Mouse (Mus musculus) right cerebral cortex, postnatal 25 days (tissue): Measurements from ENCODE around the gene Aire.
"Not testable (repeated sequence)": the region's sequence is repeated elsewhere in the genome, so short reads cannot be mapped to it uniquely, and the experiment has no call there.

Source experiments
- DNase-seq: peaks from one replicate; pipeline ENCODE4 v3.0.0; 2022

The Aire gene

DNA sequence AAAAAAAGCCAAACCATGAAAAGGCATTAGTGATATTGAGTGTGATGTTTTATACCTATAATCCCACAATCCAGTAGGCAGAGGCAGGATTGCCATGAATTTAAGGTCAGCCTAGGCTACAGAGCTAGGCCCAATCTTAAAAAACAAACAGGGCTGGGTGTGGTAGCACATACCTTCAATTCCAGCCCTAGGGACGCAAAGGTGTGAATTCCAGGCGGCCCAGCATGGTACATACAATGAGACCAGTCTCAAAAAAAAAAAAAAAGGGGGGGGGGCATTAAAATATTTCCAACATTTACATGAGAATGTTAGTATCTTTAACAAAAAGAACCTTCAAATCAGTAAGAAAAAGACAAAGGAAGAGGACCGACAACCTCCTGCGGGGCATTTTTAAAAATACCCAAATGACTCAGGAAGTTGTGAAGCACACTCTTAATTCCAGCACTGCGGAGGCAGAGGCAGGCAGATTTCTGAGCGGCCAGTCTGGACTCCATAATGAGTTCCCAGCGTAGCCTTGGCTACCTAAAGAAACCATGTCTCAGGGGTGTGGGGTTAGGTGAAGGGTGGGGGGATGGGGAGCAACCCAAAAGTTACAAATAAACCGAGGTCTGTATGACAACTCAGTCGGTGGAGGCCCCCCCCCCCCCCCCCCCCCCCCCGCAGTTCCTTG lies 4.8 kb upstream of the Aire start:
- no peak for DNase-seq

DNA sequence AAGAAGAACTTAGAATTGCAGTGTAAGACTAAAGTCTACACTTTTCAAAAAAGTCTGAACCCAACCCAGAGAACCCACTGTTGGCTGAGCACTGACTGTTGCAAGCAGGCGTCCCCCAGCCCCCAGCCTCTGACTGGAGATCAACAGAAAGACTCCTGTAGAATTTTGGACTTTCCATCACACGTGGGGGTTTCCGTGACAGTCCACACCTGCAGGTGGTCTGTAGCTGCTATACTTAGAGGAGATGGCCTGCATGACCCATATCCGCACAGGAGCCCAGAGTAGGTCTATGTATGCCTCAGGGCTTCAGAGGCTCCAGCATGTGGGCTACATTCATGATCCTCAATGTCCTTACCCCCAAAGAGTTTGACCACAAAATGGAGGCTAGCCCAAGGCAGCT lies 3.0 kb upstream of the Aire start:
- DNase-seq: no peak

DNA sequence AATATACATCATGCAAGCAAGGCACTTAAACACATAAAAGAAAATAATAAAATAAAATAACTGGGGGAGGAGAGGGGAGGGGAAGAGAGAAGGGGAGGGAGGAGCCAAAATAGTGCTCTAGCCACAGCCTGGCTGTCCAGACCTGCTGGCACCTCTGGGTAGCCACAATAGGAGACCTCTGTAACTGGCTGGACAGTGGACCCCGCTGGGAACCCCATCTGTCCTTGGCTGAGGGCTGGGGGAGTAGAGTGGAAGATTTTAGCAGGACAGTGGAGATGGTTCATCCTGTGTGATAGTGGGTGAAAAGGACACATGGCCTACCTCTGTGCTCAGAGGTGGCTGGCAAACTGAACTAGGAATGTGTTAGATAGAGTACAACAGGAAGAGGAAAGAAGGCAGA lies 1.1 kb upstream of the Aire start:
- DNase-seq: no peak

DNA sequence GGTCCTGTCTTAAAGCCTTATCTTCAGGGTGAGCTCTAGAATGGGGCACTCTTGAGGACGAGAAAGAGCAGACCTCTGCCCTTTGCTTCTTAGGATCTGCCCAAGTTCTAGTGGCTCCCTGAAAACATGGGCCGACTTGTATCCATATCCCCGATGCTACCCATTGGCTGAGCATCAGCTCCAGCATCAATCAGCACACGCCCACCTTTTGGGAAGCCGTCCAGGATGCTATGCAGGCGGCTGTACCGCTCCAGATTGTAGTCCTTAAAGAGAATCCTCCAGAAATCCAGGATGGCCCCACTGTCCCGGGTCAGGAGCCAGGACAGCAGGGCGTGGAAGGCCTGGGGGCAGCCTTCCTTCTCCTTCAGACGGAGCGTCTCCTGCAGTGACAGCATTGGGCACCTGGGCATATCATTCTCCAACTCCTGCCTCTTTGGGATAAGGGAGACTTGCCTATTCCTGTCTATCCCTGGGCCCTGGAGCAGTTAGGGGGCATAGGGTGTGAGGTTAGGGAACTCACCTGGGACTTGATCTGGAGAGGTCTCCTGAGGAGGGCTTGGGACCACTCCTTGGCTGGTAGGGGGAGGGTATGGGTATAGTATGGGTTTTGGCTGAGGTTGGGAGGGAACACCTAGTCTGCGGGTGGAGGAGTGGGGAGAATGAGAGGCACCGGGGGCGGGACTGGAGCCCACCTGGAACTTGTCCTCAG lies 559 bp downstream of the Aire start:
- peak; percentile 43 for DNase-seq

DNA sequence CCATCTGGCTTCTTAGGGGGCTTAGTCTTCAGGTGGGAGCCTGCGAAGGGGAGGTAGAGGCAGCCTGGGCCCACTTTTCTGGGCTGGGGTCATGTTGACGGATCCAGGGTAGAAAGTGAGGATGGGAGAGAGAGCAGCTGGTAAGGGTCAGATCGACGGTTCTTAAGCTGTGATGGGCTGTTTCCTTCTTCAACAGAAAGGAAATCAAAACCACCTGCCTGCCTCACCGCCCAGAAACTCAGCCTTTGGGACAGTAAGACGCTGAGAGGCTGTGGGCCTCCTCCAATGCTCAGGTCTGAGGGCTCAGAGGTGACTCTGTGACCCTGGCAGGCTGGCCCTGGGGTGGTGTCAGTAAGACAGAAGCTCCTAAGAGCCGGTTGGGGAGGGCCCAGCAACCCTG lies 1.3 kb downstream of the Aire start:
- DNase-seq: no peak

DNA sequence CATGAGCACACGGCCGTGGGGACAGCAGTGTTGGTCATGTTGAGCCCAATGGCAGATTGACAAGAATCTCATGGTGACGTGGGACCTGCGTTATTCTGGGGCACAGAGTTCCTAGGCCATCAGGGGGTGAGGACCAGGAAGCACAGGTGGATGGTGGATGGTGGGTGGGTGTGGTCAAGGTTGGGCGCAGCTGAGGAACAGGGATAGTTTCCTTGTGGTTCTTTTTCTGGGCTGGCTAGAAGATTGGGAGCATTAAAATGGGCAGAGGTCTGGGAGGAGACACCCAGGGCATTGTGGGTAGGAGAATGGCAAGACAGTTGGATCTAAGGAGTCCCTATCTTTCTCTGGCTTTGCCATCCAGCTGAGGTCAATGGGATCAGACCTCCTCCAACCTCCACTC lies 1.8 kb downstream of the Aire start, which contains the start of gene Dnmt3l:
TSS of gene Dnmt3l (plus strand) at position 301 of the 400 bp plus-strand sequence.
- no peak for DNase-seq

DNA sequence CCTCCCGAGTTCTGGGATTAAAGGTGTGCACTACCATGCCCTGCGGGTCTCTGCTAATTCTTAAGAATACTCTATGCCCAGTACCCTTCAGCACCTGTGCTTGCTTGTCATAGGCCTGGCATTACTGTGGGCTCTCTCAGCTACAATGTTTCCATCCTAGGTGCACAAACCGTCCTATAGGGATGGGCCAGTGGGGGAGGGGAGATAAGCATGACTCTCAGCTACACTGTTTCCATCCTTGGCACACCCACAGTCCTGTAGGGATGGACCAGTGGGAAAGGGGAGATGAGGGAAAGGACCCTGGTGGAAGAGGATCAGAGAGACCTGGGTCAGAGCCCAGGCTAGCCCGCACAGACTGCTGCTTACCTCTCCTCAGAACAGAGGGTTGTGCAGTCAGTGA lies 6.3 kb downstream of the Aire start:
- DNase-seq: no peak

DNA sequence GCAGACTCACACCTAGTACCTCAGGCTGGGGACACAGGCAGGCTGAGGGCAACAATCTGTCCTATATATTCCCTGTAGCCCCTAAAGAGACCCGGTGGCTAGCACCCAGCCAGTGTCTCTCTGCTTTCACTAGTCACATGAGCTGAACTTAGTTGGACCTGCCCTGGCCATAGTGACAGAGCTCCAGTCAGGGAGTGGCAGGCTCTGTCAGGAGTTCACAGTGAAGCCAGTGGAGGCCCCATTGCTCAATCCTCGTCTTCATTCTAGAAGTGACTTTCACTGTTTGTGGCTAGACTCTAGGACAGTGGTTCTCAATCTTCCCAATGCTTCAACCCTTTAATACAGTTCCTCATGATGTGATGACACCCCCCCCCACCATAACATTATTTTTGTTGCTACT lies 11.4 kb downstream of the Aire start:
- no peak for DNase-seq

DNA sequence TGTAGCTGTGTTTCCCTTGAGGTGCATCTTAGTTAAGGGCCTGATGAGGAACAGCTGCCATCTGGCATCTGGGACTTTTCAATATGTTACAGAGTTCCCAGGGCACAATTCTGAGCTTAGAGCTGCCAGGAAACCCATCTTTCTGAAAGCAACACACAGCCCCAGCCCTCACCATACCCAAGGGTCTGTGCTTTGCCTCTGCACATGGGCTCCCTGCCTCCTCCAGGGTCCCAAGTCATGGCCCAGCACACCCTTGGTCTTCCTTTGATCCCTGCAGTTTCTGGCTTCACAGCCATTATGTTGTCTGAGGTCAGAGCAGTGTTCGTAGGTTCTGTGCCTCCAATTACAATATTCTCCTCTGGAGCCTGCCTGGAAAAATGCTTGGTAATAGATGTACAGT lies 14.3 kb downstream of the Aire start:
- DNase-seq: no peak

DNA sequence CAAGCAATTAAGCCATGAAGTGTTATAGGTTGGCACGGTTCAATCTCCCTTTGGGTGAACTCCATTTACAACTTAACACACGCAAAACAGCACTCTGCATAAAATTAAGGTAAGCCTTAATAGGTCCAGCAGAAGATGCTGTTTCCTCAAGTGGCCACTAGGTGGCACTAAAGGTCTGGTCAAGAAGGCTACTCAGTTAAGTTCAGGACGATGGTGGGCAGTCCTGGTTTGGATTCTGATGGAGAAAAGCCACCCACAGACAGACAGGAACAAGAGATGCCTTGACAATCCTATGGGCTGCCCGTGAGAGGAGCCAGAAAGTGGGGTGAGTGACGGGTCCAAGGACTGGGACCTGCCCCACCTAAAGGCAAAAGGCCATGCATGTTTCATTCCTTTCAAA lies 15.3 kb downstream of the Aire start:
- peak; percentile 44 for DNase-seq

DNA sequence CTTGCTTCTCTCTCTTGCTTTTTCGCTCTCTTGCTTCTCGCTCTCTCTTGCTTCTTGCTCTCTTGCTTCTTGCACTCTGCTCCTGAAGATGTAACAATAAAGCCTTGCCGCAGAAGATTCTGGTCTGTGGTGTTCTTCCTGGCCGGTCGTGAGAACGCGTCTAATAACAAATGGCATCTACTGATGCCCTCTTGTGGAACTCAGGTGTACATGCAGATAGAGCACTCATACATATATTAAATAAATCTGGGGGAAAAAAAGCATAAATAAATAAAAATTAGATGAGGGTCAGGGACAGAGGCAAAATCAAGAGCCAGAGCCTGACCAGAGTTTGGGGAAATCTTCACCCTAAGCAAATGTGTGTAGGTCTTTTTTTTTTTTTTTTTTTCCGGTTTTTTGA lies 18.0 kb downstream of the Aire start:
- not testable (repeated sequence) for DNase-seq

DNA sequence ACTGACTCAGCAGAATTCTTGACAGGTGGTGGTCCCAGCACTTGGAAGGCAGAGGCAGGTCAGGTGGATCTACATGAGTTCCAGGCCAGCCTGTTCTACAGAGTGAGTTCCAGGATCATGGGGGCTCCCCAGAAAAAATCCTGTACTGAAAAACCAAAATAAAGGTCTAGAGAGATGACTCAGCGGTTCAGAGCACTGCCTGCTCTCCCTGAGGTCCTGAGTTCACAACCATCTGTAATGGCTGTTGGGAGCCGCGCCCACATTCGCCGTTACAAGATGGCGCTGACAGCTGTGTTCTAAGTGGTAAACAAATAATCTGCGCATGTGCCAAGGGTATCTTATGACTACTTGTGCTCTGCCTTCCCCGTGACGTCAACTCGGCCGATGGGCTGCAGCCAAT lies 23.4 kb downstream of the Aire start:
- DNase-seq: not testable (repeated sequence)

DNA sequence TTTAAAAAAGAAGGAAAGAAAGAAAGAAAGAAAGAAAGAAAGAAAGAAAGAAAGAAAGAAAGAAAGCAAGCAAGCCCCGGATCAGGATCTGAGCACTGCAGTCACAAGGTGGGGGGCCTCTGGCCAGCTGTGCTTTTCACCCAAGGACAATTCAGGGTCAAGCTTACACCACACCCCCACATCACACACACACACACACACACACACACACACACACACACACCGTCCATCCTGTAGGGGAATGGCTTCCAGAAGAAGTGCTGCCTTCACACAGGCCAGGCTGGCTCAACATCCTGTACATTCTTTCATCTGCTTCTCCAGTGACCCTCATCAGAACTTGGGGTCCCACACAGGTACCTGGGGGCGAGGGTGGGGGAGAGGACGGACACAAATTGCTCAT lies 24.1 kb downstream of the Aire start:
- no peak for DNase-seq

DNA sequence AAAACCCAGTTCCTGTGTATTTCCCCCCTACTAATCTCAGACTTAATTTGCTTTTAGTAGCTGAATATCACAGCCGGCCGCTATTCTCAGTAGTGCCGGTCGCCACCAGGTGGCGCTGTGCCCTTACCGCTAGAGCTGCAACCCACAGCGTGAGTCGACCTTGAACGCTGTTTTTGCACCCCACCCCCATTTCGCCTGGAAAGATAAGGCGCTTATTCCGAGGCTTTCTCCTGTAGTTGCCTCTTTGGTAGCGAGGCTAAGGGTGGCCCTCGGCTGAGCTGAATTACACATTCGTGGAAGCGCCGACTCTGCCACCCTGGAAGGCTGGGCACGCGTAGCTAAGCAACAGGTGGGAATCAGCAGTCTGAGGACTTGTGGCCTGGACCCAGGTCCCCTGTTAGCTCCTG lies 24.6 kb downstream of the Aire start:
- peak; percentile 69 for DNase-seq

DNA sequence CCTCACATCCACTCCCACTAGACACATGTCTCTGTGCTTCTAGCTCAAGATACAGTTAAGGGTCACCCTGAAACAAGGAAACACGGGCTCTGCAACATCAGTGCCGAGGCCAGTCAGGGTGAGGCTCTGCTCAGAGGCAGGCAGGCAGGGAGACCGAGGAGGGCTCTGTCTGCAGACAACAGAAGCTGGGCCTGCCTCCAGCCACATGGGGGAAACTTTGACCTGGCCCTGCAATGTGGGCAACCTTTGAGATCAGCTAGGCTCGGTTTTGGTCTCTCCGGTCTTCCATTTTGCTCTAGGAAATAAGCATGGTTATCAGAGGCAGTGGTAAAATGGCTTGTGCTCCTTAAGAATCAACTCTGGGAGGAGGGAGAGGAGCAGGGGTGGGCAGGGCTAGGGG lies 27.0 kb downstream of the Aire start:
- DNase-seq: no peak

DNA sequence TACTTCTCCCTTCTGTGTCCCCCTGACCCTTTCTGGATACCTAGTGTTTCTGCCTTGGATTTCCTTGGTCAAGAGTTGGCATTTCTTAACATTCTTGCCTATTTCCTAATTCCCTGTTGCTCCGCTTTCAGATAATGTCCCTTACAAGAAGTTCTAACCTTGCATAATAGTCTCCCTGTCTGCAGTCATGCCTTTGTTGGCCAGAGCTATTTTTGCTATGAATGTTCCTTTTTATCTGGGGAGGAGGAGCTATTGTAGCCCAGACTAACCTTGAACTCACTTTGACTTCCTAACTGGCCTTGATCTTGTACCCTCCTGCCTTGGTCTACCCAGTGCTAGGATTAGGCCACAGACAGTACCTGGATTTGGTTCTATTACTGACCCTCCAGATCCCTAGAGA lies 27.9 kb downstream of the Aire start:
- no peak for DNase-seq

DNA sequence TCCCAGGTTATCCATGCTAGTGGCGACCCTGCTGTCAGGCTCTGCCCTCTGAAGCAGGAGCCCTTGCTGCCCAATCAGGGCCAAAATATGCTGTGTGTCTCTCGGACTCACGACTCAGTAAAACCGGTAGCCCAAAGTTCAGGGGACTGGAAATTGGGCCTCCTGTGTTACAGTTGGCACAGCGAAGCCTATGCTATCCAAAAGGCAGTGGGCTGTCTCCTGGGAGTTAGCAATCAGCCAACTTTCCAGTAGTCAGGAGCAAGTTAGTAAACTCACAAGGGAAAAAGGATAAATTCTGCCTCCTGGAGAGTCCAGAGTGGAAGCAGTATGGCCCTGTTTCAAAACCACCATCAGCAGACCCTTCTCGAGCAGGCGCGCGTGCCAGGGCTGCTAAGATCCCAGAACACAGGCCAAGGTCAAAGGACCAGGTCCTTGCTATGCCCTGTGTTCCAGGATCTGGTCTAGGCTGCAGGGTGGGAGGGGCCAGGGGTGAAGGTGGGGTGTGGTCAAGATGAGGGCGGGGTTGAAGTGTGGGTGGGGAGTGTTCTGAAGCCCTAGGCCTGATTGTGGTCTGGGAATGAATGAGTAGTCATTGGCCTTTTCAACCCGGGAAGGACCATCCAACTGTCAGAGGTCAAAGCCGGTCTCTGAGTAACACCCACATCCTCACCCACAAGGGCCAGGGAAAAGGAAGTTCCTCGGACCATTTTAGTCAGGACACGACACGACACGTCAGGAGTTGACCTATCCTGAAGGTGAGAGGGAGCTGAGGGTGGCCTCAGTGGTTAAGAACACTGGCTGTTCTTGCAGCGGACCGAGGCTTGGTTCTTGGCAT lies 30.5 kb downstream of the Aire start:
- no peak for DNase-seq

DNA sequence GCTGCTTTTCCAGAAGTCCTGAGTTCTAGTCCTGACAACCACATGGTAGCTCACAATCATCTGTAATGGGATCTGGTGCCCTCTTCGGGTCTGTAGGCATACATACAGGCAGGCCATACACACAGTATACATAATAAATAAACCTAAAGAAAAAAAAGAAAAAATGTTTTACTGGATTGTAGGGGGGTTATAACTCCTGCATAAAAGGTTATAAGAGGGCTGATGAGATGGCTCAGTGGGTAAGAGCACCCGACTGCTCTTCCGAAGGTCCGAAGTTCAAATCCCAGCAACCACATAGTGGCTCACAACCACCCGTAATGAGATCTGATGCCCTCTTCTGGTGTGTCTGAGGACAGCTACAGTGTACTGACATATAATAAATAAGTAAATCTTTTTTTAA lies 32.3 kb downstream of the Aire start:
- DNase-seq: not testable (repeated sequence)

DNA sequence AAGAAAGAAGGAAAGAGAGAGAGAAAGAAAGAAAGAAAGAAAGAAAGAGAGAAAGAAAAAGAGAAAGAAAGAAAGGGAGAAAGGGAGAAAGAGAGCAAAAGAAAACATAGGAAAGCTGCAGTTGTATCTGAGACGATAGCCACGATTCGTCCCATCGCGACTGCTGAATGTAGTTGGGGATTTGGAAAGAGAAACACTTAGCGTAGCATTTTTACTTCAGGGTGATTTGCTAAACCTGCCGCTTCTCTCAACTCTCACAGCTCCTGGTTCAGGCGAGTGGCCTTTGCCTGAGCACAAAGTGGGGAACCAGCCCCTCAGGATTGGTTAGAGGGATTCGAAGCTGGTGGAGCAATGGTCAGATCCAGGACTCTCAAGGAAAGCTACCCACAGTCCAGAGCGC lies 33.1 kb downstream of the Aire start:
- no peak for DNase-seq

DNA sequence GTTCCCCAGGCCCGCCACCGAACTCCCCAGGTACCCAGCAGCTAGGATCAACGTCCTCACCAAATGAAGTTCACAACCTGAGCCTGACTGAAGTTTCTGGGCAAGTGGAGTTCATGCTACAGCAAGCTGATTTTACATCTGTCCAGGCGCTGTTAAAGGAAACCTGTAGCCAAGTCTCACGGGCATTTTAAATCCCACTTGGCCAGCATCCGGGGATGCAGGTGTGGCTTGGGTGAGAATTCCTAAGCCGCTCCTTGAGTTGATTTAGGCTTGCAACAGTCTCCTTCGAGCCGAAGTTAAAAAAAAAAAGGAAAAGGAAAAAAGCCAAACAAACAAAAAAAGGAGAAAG lies 33.5 kb downstream of the Aire start, which contains the start of gene Pfkl:
TSS of gene Pfkl (minus strand) at position 139 of the 349 bp plus-strand sequence.
- no peak for DNase-seq

DNA sequence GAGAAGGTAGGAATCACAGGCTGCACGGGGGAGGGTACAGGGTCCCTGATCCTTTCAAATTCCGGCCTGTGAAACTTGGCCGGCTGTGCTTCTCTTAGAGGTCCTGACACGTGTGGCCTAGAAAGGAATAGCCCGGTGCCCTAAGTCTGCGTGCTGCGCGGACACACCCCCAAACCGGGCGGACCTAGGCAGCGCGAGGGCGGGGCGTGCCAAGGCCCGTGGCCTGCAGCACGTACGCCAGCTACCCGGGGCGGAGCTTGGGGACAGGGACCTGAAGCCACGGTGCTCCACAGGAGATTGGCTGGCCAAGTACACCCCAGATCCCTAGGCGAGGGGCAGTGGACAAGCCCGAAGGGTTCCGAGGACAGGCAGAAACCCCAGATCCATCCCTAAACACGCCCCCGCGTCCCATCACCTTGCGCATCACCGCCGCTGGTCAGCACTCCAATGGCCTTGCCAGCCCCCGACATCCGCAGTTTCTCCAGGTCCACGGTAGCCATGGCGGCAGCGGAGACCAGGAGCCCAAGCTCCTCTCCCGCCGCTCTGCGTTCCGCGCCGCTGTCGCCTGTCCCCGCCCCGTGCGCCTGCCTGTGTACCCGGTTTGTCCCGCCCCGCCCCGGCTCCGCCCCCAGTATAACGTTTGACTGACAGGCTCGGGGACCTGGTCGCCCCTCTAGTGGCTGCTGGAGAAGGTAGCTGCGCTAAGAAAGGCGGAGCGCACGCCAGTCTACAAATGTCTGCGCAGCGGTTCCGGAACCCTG lies 34.0 kb downstream of the Aire start:
- peak; percentile 91 for DNase-seq

DNA sequence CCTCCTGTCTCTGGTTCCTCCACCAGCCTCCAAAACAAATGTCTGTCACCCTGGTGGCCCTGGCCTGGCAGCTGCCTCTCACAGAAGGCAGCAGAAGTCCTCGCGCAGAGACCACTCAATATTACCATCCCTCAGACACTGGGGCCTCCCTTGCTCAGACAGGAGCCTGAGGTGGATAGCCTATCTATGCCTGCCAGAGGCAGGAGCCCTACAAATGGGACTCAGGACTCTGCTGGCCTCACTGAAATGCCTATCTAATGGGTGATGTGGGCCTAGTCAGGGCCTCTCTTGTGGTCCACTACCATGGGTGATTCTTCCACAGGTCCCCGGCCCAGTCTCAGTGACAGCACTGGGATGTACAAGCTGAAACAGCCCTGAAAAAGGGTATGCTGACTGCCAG lies 35.2 kb downstream of the Aire start:
- no peak for DNase-seq

DNA sequence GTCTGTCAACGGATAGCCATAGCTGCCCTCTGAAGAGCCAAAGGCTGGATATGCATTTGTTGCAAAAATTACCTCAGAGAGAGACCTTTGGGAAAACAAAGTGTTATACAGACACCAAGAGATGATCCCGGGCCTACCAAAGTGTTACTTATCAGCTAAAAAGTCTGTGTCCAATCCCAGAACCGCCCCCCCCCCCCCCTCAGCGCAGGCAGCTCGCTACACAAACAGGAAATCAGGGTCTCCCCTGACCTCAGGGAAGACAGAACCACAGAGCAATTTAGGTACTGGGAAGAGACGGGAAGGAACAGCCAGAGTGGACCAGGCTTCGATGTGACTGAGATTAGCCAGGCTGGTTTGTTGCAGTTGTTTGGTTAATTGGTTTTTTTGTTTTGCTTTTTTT lies 36.2 kb downstream of the Aire start:
- no peak for DNase-seq
